Mouse (Mus musculus): Measurements from ENCODE around the gene 2610528J11Rik.

Gene 2610528J11Rik

DNA sequence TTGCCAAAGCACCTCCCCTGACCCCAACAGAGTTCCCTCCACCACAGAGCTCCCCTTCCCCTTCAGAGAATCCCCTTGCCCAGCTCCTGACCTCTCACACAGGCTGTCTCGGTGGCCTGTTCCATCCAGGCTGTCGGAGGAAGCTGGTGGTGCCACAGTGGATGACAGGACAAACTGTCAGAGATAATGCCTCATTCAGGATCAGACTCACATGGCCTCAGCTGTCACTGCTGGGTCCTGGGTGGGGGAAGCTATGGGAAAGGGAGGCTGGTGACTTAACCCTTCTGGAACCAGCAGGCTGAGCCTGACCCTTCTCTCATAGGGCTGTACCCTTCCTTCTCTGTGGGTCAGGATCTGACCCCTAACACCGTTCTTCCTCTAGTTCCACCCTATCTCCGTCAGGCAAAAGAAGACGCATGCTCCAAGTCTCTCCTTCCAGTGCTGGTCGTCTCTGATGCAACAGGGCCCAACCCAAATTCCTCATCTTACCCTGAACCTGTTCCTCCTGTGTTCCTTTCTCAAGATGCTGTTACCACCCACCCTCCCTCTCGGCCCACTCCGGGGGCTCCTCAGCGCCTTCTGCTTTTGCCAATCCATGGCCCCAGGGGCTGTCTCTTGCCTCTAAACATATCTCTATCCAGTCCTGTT, 15.8 kb downstream of the 2610528J11Rik start:
- no peak for DNase-seq

DNA sequence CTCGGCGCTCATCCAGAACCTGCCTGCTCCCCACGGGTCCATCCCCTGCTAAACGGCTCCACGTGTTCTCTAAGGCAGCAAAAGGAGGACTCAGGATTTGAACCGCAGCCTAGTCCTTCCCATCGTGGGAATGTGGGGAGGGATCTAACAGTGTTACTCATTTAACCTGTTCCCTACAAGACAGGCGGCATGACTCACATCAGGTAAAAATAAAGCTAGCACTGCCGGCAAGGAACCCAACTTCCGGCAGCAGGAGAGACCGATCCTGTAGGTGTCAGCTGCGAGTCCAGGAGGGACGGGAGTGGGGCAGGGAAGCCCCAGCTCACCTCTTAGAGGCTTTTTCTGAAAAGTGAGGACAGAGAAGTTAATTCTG, 16.3 kb downstream of the 2610528J11Rik start:
- peak; percentile 16 to 23 for DNase-seq

DNA sequence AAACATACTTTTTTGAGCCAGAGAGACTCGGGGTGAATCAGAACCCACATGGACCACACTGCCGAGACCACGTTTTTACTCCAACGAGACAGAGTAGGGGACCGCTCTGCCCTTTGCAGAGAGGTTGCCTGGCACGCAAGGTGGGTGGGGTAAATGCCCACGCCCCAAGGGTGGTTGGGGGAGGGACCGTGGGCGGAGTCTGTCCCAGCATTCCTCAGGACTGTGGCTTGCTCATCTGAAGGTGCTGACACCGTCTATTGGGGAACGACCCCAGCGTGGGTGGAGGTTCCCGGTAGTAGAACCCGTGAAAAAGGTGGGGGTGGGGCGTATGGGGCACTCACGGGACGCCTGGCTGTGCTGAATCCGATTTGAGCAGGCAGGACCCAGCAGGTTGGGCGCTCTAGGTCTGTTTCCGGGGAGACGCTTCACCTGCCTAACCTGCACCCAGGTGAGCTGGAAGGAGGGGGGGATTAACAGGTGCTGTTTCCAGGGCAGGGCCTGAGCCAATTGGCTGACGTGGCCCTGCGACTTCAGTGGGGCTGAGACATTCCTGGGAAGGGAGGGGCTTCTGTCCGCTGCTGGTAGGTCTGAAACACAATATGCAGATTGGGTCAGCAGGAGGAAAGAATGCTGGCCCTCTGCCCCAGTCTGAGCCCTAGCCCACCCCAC, 16.9 kb downstream of the 2610528J11Rik start, which contains the start of gene Tmem125:
Gene Tmem125, minus strand, starts transcription at position 453 of the 669 bp plus-strand sequence.
- peak; percentile 55 to 69 for DNase-seq

DNA sequence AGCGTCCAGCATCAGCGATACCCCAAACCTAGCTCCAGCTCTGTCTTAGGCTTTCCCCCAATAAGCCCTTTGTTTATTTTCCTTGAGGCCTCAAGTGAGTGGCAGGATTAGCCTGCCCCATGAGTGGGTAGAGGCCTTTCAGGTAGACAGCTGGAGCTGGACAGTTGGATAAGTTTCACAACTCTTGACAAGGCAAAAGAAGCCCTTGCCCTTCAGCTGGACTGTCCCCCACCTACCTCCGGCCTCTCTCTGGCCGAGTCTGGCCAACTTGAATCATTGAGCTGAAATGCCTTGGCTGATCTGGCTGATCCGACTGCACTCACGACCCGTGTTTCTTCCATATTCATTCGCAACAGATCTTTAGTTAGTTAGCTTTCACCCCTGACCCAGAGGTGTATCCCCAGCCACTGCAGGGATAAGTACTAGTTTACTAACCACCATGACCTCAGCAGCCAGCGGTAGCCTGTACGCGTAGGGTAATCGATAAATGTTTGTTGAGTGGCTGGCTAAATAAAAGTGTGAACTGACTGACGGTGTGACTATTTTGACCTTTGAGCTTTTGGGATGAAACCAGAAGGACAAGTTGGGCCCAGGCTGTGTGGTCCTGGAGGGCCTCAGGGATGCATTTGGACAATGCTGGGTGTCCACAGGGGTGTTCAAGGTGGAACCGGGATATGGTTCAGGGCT, 17.8 kb downstream of the 2610528J11Rik start:
- DNase-seq: no peak

DNA sequence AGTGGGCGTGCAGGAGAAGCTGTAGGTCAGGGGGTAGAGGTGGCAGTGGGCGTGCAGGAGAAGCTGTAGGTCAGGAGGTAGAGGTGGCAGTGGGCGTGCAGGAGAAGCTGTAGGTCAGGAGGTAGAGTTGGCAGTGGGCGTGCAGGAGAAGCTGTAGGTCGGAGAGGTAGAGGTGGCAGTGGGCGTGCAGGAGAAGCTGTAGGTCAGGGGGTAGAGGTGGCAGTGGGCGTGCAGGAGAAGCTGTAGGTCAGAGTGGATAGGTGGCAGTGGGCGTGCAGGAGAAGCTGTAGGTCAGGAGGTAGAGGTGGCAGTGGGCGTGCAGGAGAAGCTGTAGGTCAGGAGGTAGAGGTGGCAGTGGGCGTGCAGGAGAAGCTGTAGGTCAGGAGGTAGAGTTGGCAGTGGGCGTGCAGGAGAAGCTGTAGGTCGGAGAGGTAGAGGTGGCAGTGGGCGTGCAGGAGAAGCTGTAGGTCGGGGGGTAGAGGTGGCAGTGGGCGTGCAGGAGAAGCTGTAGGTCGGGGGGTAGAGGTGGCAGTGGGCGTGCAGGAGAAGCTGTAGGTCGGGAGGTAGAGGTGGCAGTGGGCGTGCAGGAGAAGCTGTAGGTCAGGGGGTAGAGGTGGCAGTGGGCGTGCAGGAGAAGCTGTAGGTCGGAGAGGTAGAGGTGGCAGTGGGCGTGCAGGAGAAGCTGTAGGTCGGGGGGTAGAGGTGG, 20.8 kb downstream of the 2610528J11Rik start:
- DNase-seq: peak; percentile 70 to 71

DNA sequence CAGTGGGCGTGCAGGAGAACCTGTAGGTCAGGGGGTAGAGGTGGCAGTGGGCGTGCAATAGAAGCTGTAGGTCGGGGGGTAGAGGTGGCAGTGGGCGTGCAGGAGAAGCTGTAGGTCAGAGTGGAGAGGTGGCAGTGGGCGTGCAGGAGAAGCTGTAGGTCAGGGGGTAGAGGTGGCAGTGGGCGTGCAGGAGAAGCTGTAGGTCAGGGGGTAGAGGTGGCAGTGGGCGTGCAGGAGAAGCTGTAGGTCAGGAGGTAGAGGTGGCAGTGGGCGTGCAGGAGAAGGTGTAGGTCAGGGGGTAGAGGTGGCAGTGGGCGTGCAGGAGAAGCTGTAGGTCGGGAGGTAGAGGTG, 21.3 kb downstream of the 2610528J11Rik start:
- peak; percentile 35 to 45 for DNase-seq

DNA sequence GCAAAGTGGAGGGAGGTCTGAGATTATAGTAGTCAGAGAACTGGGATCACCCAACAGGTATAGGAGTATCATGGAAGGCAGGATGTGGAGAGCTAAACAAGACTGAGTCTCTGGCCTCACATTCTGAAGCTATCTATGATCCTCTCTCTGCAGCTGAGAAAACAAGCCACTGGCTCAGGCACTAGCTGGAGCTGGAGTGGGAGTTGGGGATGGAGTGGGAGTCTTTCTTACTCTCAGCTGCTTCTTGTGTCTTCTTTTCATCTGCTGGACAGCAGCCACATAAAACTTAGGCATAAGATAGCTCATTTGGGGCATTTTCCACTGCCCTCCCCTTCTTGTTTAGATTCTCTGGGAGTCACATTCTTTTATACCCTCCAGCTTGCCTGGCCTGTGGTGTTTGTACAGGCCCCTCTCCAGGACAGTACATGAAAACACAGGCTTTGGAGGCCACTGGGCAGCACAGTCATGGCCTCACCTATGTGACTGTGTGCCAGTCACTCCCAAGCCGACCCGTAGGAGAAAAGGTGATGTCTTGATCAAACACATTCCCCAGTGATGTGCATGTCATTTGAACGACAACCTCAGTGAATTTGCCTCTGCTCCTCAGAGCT, 26.3 kb downstream of the 2610528J11Rik start:
- no peak for DNase-seq

DNA sequence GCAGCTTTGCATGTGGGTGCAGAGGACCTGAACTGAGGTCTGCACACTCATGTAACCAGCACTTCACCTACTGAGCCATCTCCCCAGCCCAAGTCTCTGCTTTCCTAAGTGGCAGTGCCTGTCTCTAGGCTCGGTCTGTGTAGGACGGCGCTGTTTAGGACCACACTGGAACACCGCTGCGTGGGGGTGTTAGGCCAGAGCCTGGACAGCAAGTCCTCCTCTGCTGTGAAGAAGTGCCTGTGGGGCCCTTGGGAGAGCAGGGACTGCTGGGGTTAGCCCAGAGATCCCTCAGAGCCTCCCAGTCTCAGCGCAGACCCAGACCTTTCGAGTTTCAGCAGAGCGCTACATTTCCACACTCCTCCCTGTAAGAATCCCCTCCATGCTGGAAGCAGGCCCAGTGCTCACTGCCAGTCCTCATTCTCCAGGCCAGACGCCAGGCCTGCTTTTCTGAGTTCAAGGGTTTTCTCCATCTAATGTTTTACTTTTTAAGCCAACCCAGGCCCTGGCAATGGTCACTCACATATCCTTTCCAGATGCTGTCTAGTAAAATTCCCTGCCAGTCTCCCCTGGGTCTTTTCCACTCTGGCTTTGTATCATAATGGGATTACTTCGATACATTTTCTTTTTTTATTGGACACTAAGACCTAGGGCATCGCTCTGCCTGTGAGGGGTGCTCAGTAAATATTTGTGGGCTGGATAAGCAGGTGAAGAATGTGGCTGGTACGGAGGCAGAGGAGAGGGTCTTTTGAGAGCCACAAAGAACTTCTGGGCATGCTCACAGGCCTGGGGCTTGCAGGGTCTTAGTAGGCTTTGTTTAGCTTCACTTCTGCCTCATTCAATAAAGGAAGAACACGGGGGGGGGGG, 37.5 kb downstream of the 2610528J11Rik start:
- no peak for DNase-seq

DNA sequence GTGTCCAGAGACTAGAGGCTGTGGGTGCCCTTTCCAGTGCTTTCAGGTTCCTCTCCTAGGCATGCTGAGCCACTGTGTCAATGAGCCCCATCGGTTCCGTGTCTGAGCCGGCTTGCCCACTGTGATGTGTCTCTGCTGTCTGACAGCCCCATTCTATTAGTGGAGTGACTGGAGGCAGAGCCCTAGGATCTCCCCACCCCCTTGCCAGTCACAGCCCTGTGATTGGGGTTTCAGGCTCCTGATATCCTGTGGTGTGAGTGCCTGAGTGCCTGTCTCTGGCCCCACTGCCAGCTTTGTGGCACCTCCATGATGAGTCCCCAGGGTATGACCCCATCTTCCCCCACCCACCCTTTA, 38.1 kb downstream of the 2610528J11Rik start:
- DNase-seq: no peak

DNA sequence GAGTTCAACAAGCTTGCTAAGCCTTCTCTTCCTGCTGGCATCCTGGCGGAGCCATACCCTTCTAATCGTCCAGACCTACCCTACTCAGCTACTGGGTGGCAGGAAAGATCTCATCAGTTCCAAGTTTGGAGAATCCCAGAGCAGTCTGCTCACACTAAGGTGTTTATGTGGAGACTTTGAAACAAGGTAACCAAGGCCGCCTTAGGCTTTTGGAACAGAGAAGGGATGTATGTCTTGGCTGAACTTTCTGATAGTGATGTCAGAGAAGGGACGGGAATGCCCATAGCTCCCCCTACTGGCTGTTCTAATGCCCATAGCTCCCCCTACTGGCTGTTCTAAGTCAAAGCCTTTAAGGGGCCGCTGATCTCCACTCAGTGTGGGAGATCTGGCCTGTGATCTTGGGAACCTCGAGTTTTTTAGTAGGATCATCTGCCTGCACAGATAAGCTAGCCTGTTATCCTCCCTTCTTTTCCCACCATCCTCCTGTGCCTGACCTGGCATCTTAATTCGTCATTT, 39.4 kb downstream of the 2610528J11Rik start:
- DNase-seq: peak; percentile 36 to 41

DNA sequence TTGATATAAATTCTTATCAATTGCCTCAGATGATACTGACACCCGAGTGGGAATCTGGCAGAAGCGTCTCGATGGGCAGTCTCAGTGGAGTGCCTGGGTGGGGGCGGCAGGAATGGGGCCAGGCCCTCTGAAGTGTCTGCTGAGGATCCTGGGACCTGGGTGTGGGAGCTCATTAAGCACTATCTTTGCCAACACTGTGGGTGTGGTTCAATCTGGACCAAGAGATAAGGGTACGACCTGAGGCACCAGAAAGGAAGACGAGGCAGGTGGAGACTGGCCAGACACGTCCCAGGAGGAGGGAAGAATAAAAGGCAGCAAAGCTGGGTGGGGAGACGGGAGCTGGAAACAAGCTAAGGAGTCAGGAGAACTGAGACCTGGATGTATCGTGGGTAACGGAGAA, 41.9 kb downstream of the 2610528J11Rik start:
- no peak for DNase-seq

DNA sequence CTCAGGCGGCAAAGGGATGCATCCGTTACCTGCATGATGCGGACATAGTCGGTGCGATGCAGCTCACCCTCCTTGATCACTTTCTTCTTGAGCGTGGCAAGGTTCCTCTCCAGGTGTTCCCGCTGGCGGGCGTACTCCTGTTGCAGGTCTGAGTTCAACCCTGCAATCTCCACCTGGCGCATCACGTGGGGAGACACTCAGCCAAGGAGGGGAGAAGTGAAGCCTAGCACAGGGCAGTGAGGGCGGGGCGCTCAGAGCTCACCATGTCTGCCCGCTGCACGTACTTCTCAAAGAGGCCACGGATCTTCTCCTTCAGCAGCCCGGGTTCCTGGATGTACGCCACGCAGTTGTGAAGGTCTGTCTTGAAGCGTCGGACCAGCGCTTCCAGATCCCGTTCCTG, 42.5 kb downstream of the 2610528J11Rik start:
- DNase-seq: no peak

DNA sequence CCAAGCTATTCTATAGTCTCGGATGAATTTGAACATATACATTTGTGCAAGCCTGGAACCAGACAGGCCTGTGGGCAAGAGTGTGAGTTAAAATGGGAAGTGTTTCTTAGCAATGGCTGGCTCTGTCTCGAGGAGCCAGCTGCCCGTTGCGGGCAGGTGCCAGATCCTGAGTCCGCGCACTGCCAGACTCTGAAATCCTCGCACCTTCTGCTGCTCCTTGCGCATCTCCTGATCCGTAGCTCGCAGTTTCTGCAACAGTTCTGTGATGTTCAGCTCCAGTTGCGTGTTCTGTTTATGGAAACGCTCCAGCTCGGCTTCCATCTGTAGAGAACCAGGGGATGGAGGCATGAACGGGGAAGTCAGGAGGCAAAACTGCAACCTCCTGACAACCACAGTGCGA, 44.6 kb downstream of the 2610528J11Rik start:
- no peak for DNase-seq

DNA sequence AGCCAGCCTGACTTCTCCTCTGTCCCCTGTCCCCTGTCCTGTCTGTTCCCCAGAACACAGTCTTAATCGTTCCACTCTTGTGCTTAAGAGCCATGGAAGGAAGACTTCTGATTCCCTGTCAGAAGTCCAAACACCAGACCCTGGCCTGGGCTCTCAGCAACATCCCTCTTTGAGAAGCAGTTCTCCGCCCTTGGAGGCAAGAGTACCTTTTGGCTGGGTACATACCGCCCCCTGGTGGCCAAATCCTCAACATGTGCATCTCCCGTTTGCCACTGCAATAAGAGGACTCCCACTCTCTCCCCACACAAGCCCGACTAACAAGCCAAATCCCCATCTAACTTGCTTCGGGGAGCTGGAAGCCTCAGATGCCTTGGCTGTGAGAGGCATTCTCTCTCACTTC, 49.3 kb downstream of the 2610528J11Rik start:
- peak; percentile 57 to 67 for DNase-seq

DNA sequence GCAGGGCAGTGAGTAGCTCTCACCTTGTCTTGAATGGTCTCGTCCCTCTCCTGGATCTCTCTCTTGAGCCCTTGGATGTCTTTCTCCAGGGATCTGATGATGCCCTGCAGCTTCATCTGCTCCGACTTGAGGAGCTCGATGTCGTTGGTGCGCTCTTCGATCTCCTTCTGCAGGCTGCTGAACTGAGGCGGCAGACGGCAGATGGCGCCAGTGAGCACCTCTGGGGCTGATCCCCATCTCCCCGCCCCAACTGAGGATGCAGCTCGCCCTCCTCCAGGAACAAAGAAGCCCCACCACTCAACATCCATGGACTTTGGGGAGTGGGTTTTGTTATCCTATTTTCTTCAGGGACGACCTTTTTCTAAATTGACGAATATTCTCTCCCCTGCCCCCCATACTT, 52.5 kb downstream of the 2610528J11Rik start:
- peak; percentile 29 to 36 for DNase-seq

Measured in thymus, postnatal 36 days (tissue).